Mouse (Mus musculus): ENCODE results near the gene Acox2.

DNA sequence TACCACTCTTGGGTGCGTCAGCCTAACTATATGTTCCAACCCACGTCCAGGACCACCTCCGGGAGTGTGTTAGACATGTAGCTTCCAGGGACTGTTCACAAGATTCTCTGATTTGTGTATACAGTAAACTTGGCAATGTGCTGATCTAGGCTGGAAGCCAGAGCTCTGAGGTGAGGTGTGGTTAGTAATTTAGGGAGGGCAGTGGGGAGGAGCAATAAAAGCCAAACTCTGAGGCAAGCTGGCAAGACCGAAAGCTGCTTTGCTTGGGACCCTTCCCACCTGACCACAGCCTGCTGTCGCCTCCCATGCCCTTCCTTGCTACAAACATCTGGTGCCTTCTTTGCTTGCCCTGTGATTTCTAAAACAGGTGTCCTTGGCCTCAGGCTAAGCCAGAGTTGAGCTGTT lies 38.7 kb upstream of the Acox2 start:
- TF ChIP-seq POLR2A (IDR thresholded peaks at IDR 0.05; ENCODE audit: control insufficient read depth, low read depth, low read length) = no peak
- no peak for TF ChIP-seq CTCF (IDR thresholded peaks at IDR 0.05; ENCODE audit: control insufficient read depth, insufficient read depth, insufficient replicate concordance, low read depth, low read length)

All from testis, adult 2 months (tissue).